Mouse (Mus musculus) heart, embryonic 14.5 days (tissue): ENCODE data around the gene Kctd7. TPM values are rescaled to one million over a fixed set of nuclear protein-coding genes. Genes with fewer than 3 reads are reported as not detected.

Experiments
- ATAC-seq: fragments of 200-750 bp; cut with Nextera tagmentation; 2 replicates; pipeline ENCODE4 v1.8.0; 2017; ENCODE audit warnings: low read depth, moderate TSS enrichment; ENCODE audit not compliant: insufficient number of reproducible peaks, insufficient read depth, low FRiP score
- H3K27ac ChIP-seq, 2 experiments: fragments of 200-500 bp in 1 of 2; fragments of 300-500 bp in 1 of 2; sonication (generic) in 1 of 2; replicated peaks in 1 of 2; 2 replicates each; pipeline ENCODE4 v1.5.1; 2012 to 2014; ENCODE audit warnings: low read depth in 2 of 2, low read length in 2 of 2, control low read depth in 1 of 2, mild to moderate bottlenecking in 1 of 2, mixed read lengths in 1 of 2; ENCODE audit not compliant: control insufficient read depth in 1 of 2, insufficient read depth in 1 of 2
- H3K27me3 ChIP-seq: fragments of 300-500 bp; sonication (generic); 2 replicates; pipeline ENCODE4 v1.6.1; 2014; ENCODE audit warnings: mild to moderate bottlenecking, low read length, control low read depth; ENCODE audit not compliant: control insufficient read depth, insufficient read depth
- H3K36me3 ChIP-seq: fragments of 300-500 bp; sonication (generic); 2 replicates; pipeline ENCODE4 v1.6.1; 2014; ENCODE audit warnings: mild to moderate bottlenecking, control low read depth, low read length, mixed read lengths; ENCODE audit not compliant: control insufficient read depth, insufficient read depth
- H3K4me1 ChIP-seq, 2 experiments: fragments of 200-500 bp in 1 of 2; fragments of 300-500 bp in 1 of 2; sonication (generic) in 1 of 2; 2 replicates each; pipeline ENCODE4 v1.6.1; 2012 to 2014; ENCODE audit warnings: low read length in 2 of 2, control low read depth in 1 of 2, mixed read lengths in 1 of 2; ENCODE audit not compliant: control insufficient read depth in 2 of 2, insufficient read depth in 2 of 2
- H3K4me2 ChIP-seq: fragments of 300-500 bp; sonication (generic); 2 replicates; pipeline ENCODE4 v1.6.1; 2014; ENCODE audit warnings: mild to moderate bottlenecking, low read length
- H3K4me3 ChIP-seq, 2 experiments: fragments of 200-500 bp in 1 of 2; fragments of 300-500 bp in 1 of 2; sonication (generic) in 1 of 2; 2 replicates each; pipeline ENCODE4 v1.5.1; 2012 to 2014; ENCODE audit warnings: low read length in 2 of 2, mild to moderate bottlenecking in 2 of 2, control low read depth in 1 of 2, low read depth in 1 of 2, moderate library complexity in 1 of 2; ENCODE audit not compliant: control insufficient read depth in 1 of 2, insufficient read depth in 1 of 2
- H3K9ac ChIP-seq: fragments of 300-500 bp; sonication (generic); 2 replicates; pipeline ENCODE4 v1.6.1; 2014; ENCODE audit warnings: mild to moderate bottlenecking, low read length
- H3K9me3 ChIP-seq: fragments of 300-500 bp; sonication (generic); 2 replicates; pipeline ENCODE4 v1.6.1; 2016; ENCODE audit warnings: low read length, control low read depth; ENCODE audit not compliant: control insufficient read depth
- WGBS: fragments of 180-500 bp; shearing (Covaris S2); extraction: QIAGEN DNeasy Blood & Tissue Kit; methylation state at CpG from one replicate; pipeline ENCODE4 v1.1.7; 2014; 5-methylcytosine and 5-hydroxymethylcytosine counted together
- polyA plus RNA-seq: library from polyadenylated mRNA; unstranded; fragments of >200 nt; fragmentation: Nextera tagmentation; extraction: Ambion mirVana; gene quantifications from 2 replicates; pipeline ENCODE4 v1.2.1, GENCODE M21; 2014

The Kctd7 gene
- polyA plus RNA-seq, 1 experiment from 2014 or later = 4.8 TPM

DNA sequence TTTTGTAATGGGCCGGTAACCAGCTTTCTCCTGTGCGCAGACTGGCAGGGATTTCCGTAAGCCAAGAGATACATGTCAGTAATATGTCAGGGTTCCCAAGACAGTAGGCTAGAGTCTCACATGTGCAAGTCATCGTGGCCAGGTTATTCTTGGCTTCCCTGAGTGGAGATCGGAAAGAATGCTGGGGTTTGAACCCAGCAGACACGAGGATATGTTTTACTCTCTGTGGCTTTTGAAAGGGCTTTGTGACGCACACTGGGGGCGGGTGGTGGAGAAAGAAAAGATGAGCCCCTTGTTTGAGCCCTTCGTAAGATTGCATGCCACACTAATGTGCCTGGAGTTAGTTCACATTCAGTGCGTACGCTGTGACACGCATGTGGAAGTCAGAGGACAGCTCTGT, 28.5 kb upstream of the Kctd7 start:
- no peak overlapping the region for H3K9ac ChIP-seq
- H3K9me3 ChIP-seq = no peaks in the 10 kb centered on the region
- H3K36me3 ChIP-seq = 0 out of 2 replicates have a peak, but pooled peaks cover 6% of the 10 kb centered on the region
- H3K4me2 ChIP-seq = no peak overlapping the region
- peaks cover 2 to 4% of the 10 kb centered on the region in 2 experiments; a peak in 3 of 4 replicates for H3K4me1 ChIP-seq
- H3K4me3 ChIP-seq = no peak overlapping the region
- H3K27me3 ChIP-seq = no peaks in the 10 kb centered on the region
- no peak for ATAC-seq
- 77% methylated on average over 12 of the region's 12 CpGs for WGBS
- H3K27ac ChIP-seq = no peak overlapping the region

- 0 out of 2 replicates have a peak, but pooled peaks cover 6% of the 10 kb centered on the region for H3K36me3 ChIP-seq
- no peak overlapping the region for H3K9ac ChIP-seq
- H3K4me3 ChIP-seq = no peak overlapping the region
- H3K27ac ChIP-seq = no peak overlapping the region
- ATAC-seq = no peak
- 92% methylated on average over 7 of the region's 7 CpGs for WGBS
- no peaks in the 10 kb centered on the region for H3K9me3 ChIP-seq
- H3K4me1 ChIP-seq = peaks cover 2 to 4% of the 10 kb centered on the region in 2 experiments; a peak in 3 of 4 replicates
- H3K4me2 ChIP-seq = no peak overlapping the region
- H3K27me3 ChIP-seq = no peaks in the 10 kb centered on the region
Observed at GRCm38 (mm10) chr5:130116857-130117256, 27.8 kb upstream of the Kctd7 start.

- no peak overlapping the region for H3K4me2 ChIP-seq
- WGBS = 69% methylated on average over 6 of the region's 6 CpGs
- H3K9ac ChIP-seq = no peak overlapping the region
Observed at GRCm38 (mm10) chr5:130117932-130118331, 26.7 kb upstream of the Kctd7 start.

DNA sequence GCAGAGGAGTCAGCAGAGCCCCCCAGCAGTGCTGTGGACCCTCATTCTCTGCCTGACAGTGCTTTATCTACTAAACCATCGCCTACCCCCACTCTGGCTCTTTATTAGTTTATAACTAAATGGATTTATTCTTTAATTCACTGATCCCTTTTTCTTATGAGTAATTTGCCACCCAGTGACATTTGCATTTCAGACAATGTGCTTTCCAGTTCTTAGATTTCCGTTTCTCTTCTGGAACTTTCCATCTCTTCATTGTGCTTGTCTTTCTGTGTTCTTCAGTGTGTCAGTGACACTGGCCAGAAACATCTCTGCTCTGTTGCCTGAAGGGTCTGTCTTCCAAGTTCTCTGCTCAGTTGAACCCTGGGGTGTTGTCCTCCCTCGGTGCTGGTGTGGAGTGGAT, 25.4 kb upstream of the Kctd7 start:
- H3K36me3 ChIP-seq = 0 out of 2 replicates have a peak, but pooled peaks cover 6% of the 10 kb centered on the region
- WGBS = 40% methylated on average over 3 of the region's 3 CpGs
- peaks cover 2 to 4% of the 10 kb centered on the region in 2 experiments; a peak in 3 of 4 replicates for H3K4me1 ChIP-seq
- H3K27me3 ChIP-seq = no peaks in the 10 kb centered on the region
- H3K9me3 ChIP-seq = no peaks in the 10 kb centered on the region
- H3K4me2 ChIP-seq = no peak overlapping the region
- no peak for ATAC-seq
- H3K27ac ChIP-seq = no peak overlapping the region
- H3K4me3 ChIP-seq = no peak overlapping the region
- no peak overlapping the region for H3K9ac ChIP-seq

More at GRCm38 (mm10) chr5:130117932-130118331, 26.7 kb upstream of the Kctd7 start:
- H3K9me3 ChIP-seq = no peaks in the 10 kb centered on the region
- peaks cover 2 to 4% of the 10 kb centered on the region in 2 experiments; a peak in 3 of 4 replicates for H3K4me1 ChIP-seq
- no peak for ATAC-seq
- H3K27me3 ChIP-seq = no peaks in the 10 kb centered on the region
- no peak overlapping the region for H3K4me3 ChIP-seq
- 0 out of 2 replicates have a peak, but pooled peaks cover 6% of the 10 kb centered on the region for H3K36me3 ChIP-seq
- H3K27ac ChIP-seq = no peak overlapping the region

GRCm38 (mm10) chr5:130120070-130120736, 24.5 kb upstream of the Kctd7 start:
- 86% methylated on average over 12 of the region's 12 CpGs for WGBS
- peaks cover 2 to 4% of the 10 kb centered on the region in 2 experiments; a peak in 3 of 4 replicates for H3K4me1 ChIP-seq
- no peak overlapping the region for H3K4me3 ChIP-seq
- H3K27ac ChIP-seq = no peak overlapping the region
- H3K9ac ChIP-seq = no peak overlapping the region
- H3K27me3 ChIP-seq = no peaks in the 10 kb centered on the region
- H3K4me2 ChIP-seq = no peak overlapping the region
- no peaks in the 10 kb centered on the region for H3K9me3 ChIP-seq
- 0 out of 2 replicates have a peak, but pooled peaks cover under 1% of the 10 kb centered on the region for H3K36me3 ChIP-seq
- no peak for ATAC-seq

- Histone ChIP-seq H3K27me3 (no peaks in the 10 kb centered on the region), H3K4me1 (peaks cover 2 to 4% of the 10 kb centered on the region in 2 experiments; a peak in 3 of 4 replicates), H3K36me3 (no peaks in the 10 kb centered on the region), H3K4me3 (no peak overlapping the region), H3K27ac (no peak overlapping the region), H3K4me2 (no peak overlapping the region), H3K9me3 (no peaks in the 10 kb centered on the region), H3K9ac (no peak overlapping the region)
- WGBS = 64% methylated on average over 6 of the region's 6 CpGs
- ATAC-seq = 0 out of 2 replicates have a peak, but pooled peaks have one; percentile 31
Observed at GRCm38 (mm10) chr5:130120904-130121303, 23.8 kb upstream of the Kctd7 start.

GRCm38 (mm10) chr5:130122355-130122754, 22.3 kb upstream of the Kctd7 start:
- ATAC-seq = no peak
- peaks cover 2 to 4% of the 10 kb centered on the region in 2 experiments; a peak in 3 of 4 replicates for H3K4me1 ChIP-seq
- H3K4me2 ChIP-seq = no peak overlapping the region
- WGBS = 86% methylated on average over 2 of the region's 2 CpGs
- no peak overlapping the region for H3K4me3 ChIP-seq
- H3K9me3 ChIP-seq = no peaks in the 10 kb centered on the region
- H3K27me3 ChIP-seq = no peaks in the 10 kb centered on the region
- no peak overlapping the region for H3K27ac ChIP-seq
- H3K36me3 ChIP-seq = no peaks in the 10 kb centered on the region
- H3K9ac ChIP-seq = no peak overlapping the region
